Mouse (Mus musculus): Measurements from ENCODE around the gene Ctsw.

GRCm38 (mm10) chr19:5422267-5422666, 46.0 kb downstream of the Ctsw start:
- TF ChIP-seq CTCF (IDR thresholded peaks at IDR 0.05; ENCODE audit: extremely low read depth, insufficient read depth, insufficient read length, insufficient replicate concordance) (no peak), POLR2A (IDR thresholded peaks at IDR 0.05; ENCODE audit: low read depth, low read length) (no peak)

Measured in spleen, adult 2 months (tissue).